Mouse (Mus musculus) bone marrow macrophage, adult 2 months (primary cell): ENCODE results near the gene Akap5.

ENCODE experiments used
- CTCF ChIP-seq: IDR thresholded peaks from 2 replicates; pipeline ENCODE4 v1.5.1; 2012; ENCODE audit warnings: low read depth, mild to moderate bottlenecking, low read length, moderate library complexity
- POLR2A ChIP-seq: IDR thresholded peaks from 2 replicates; pipeline ENCODE4 v1.6.1; 2012; ENCODE audit warnings: mild to moderate bottlenecking, low read depth, low read length, borderline replicate concordance

DNA sequence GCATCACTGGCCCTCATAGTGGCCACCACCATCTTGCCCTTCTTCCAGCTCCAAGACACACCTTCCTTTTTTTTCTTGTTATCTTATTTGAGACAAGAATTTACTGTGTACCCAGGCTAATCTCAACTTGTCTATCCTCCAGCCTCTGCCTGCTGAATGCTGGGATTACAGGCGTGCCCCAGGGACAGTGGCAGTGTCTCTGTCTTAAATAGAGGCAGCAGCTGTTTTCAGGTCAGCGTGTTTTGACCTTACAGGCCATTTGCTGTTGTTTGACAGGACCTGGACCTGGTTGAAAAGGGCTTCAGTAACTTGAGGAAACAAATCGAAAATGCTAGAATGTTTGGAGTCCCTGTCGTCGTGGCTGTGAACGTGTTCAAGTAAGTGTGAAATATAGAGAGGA is 14.1 kb upstream of the Akap5 start:
- TF ChIP-seq CTCF: no peak
- no peak for TF ChIP-seq POLR2A
